Mouse (Mus musculus) natural killer cell, adult 2 months (primary cell): Measurements from ENCODE around the gene Kcng1.

Experiments used
- DNase-seq, 2 experiments: peaks; one replicate each; pipeline ENCODE4 v3.0.0; 2022; ENCODE audit warnings: low spot score in 2 of 2

Gene Kcng1

DNA sequence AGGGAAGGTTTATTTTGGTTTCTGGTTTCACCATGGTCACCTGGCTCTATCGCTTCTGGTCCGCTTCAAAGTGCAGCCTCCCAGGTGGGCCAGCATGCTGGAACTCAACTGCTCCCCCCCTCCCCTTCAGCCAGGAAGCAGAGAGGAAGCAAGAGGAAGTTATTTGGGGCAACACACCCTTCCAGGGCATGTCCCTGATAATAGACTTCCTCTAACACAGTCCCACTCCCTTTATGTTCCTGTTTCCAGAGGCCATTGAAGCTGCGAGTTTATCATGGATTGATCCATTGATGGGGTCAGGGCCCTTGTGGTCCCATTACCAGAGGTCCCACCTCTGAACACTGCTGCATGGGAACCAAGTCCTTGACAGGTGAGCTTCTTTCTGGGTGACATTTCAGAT is 21.4 kb downstream of the Kcng1 start:
- DNase-seq = no peak

DNA sequence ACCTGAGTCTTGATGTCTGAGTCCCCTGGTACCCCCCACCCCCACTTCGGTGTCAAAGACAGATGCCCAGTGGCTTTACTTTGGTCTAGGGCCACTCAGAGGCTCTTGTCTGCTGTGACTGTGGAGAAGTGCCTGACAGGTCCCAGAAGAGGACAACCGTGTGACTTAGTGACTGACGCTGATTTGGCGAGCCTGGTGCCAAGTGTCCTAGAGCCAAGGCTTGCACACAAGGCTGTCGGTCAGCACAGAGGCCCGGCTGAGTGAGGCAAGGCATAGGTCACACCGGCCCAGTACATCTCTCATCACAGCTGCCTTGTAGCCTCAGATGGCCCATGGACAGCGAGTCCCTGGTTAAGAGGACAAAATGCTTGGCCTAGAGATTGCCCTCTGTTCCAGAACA is 22.5 kb downstream of the Kcng1 start:
- no peak for DNase-seq

DNA sequence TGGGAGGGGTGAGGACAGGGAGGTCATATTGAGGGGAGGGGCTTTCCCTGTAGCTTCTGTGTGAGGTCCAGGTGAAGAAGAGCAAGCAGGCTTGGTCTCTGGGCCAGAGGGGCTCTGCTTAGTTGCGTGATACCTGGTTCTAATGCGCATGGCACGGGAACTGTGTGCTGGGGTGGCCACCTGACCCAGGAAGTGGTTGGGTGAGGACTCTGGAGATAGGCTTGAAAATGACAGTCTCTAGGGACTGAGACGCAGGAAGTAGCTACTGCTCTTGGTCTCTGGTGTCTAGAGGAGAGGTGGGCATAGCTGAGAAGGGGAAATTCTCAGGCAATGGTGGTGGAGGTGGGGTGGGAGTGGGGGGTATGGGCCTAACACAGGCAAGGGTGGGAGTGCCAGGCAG is 24.3 kb downstream of the Kcng1 start:
- DNase-seq = peak in 1 of 2 experiments; percentile 28

DNA sequence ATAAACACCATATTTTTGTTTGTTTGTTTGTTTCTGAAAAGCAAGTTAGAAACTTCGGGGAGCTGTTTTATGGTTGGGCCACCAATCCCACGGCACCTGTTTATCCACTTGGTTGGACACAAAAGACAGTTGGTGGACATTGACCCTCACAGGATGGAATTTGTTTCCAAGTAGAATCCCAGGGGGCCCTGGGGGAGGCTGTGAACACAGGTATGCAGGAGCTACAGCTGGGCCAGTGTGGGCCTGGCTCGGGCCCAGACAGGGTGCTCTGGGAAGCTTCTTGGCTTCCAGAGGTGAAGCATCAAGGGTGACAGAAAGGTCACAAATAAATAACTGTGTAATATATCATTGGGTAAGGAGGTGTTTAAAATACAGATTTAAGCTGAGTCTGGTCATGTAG is 25.0 kb downstream of the Kcng1 start:
- no peak for DNase-seq

DNA sequence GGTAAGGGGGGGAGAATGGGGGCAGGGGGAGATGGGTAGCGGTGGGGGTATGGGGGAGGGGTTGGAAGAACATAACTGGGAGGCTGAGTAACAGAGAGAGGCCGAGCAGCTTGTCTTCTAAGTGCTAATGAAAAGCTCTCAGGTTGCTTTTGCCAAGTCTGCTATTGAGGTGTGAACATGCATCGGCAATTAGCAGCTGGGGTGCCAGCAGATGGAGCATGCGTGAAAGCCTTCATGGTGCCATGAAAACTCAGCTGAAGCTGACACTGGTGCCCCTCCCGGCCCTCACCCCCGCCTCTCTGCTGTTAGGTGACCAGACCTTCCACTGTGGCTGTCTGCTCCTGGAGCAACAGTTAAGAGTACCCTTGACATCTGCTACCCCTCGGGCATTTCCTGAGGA is 27.7 kb downstream of the Kcng1 start:
- DNase-seq = no peak

DNA sequence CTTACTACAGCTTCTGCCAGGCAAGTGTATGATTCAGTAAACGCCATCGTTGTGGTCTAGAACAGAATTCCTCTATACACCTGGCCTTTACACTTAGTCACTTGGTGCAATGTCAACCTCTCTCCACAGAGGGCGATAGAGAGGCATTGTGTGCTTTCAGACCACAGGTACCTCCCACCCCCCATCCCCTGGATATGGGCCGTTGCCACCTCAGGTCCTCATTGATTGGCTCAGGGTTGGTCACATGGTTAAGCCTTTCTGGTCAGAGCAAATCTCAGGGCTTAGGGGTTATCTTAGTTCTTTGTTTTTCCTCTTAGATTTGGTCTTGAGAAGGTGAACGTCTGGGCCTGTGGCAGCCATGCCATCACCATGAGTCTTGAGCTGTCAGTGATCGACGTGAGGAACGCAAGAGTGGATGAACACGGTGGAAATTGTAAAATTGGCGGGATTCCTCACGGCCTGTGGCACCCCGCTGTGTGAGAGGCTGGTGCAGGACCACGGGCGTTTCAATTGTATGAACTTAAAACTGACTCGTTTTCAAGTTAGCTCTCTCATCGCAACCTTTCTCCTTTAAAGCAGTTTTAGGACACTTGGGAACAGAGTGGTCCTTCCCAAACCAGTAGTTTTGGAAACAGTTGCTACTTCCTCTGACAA is 28.8 kb downstream of the Kcng1 start:
- DNase-seq = peak; percentile 30 to 43

DNA sequence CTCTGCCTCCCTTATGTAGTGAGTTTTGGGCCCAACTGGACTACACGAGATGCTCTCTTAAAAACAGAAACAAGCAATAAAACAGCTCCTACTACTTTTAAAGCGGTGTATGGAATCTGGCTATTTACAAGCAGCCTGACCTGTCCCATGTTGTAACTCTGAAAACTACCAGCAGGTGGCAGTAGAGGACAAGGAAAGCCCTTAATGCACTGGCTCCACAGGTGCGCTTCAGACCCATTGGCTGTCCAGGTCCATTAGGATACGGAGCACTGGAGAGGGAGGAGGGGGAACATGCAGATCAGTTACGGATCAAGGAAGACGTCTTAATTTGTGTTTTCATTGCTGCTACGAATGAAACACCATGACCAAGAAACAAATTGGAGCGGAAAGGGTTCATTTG is 31.3 kb downstream of the Kcng1 start:
- peak; percentile 79 to 84 for DNase-seq

DNA sequence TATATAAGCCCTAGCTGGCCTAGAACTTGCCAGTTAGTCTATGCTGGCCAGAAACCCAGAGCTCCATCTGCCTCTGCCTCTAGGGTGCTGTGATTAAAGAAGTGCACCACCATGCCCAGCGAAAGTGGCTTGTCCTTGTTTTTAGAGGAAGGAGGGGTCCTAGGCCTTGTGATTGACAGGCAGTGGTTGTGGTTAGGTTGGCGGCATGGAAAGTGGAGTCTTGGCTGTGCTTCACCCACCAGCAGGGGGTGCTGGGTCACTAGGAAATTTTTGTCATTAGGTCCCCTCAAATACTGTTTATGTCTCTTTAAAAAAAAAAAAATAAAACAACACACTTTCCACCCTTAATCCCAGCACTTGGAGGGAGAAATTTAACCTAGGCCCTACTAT is 32.7 kb downstream of the Kcng1 start:
- DNase-seq = peak; percentile 18 to 37

DNA sequence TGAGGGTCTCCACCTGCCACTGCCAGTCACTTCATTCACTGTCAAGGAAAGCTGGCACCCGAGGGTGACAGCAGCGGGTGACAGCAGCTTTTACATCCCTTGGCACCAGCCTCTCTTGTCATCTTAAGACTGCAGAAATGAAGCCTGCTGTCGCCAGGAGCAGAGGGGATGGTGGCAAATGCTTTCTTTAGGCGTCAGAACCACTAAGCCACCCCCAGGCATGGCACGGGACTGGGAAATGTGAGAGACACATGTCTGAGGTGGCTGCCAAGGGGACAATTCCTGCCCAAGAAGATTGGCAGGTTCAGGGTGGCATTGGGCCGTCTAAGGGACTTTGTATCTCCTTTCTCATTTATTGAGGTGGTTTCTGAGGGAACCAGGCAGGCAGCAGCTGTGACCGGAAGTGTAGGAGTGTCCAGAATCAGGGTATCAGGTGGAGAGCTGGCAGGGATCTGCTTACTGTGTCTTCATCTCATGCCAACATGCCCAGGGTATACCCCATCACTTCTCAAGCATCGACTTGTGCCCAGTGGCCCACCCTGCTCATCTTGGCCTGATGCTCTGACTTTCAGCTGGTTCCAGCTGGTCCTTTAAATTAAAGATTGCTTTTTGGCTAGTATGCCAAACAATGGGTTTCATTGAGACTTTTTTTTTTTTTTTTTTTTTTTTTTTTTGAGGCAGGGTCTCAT is 33.2 kb downstream of the Kcng1 start:
- no peak for DNase-seq

DNA sequence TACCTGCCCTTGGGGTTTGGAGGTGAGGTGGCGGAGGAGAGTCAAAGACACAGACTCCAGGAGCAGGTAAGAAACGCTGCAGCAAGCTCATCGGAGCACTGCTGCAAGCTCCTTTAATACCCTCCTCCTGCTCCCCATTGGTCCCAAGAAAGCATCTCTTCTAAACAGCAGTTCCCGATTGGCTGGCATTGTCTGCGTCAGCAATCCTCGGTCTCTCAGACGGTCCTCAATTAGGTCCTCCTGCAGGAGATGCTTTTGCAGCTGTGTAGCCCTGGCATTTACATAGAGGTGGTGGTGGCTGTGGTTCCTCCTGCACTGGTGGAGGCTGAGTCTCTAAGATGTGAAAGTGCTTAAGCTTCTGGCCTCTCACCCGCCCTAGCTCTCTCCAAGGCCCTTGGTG is 36.0 kb downstream of the Kcng1 start:
- DNase-seq = no peak

DNA sequence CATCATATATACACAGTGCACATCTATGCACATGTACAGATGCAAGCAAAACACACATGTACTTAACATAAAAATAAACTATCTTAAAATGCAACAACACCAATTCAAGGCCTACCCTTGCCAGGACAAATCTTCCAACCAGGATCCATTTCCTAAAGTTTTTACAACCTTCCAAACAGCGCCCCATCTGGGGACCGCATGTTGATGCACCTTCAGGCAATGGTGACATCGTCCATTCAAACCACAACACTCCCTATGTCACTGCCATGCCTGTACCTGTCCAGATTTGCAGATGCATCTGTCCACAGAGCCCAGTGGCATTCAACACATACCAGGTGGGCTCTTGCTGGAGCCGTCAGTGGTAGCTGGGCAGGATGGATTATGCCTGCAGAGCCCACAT is 38.3 kb downstream of the Kcng1 start:
- no peak for DNase-seq

DNA sequence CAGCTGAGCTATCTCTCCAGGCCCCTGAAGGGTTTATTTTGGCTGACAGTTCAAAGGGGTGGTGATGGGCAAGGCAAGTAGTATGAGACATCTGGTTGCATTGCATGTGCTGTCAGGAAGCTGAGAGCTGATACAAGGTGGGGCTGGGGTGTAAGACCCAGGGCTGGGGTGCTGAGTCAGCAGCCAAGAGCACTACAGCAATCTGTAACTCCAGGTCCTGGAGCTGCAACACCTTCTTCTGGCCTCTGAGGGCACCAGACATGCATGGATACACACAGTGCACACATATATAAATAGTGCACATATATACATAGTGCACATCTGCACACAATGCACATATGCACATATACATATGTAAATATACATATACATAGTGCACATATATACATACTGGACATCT is 38.7 kb downstream of the Kcng1 start:
- no peak for DNase-seq

DNA sequence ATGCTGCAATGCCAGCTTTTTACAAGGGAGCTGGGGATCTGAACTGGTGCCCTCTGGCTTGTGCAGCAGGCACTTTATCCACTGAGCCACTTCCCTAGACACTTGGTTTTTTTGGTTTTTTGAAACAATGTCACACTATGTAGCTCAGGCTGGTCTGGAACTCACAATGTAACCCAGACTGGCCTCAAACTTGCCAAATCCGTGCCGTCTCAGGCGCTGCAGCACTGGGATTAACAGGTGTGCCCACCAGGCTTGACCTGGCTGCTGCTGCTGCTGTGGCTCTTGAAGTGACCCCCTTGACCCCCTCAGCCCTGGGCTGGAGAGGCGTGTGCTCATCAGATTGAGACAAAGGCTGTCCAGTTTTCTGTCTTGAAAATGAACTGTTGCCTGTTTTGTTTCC is 43.2 kb downstream of the Kcng1 start:
- DNase-seq = no peak

DNA sequence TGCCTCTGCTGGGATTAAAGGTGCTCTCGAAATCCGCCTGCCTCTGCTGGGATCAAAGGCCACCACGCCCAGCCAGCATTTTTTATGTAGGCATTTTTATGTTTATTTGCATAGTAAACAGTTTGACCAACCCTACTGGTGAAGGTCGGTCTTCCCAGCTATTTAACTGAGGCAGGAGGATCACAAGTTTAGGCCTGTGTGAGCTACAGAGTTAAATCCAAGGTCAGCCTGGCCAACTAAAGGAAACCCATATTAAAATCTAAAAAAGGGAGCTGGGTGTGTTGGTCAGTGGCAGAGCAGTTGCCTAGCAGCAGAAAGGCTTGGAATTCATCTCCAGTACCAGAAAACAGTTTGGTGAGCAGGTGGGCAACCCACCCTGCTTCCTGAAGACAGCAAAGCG is 48.2 kb downstream of the Kcng1 start:
- DNase-seq = no peak

DNA sequence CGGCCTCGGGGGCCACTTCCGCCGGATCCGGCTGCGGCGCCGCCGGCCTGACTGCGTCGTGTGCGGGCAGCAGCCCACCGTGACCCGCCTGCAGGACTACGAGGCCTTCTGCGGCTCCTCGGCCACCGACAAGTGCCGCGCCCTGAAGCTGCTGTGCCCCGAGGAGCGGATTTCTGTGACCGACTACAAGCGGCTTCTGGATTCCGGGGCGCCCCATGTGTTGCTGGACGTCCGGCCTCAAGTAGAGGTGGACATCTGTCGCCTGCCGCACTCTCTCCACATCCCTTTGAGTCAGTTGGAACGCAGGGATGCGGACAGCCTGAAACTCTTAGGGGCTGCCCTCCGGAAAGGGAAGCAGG is 50.1 kb downstream of the Kcng1 start:
- peak in 1 of 2 experiments; percentile 26 for DNase-seq

DNA sequence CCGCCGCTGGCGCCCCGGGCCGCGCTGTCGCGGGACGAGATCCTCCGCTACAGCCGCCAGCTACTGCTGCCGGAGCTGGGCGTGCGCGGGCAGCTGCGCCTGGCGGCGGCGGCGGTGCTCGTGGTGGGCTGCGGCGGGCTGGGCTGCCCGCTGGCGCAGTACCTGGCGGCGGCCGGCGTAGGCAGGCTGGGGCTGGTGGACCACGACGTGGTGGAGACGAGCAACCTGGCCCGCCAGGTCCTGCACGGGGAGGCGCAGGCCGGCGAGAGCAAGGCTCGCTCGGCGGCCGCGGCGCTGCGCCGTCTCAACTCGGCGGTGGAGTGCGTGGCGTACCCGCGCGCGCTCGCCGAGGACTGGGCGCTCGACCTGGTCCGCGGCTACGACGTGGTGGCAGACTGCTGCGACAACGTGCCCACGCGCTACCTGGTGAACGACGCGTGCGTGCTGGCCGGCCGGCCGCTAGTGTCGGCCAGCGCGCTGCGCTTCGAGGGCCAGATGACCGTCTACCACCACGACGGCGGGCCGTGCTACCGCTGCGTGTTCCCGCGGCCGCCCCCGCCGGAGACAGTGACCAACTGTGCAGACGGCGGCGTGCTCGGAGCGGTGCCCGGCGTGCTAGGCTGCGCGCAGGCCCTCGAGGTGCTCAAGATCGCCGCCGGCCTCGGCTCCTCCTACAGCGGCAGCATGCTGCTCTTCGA is 50.6 kb downstream of the Kcng1 start:
- peak in 1 of 2 experiments; percentile 40 for DNase-seq

DNA sequence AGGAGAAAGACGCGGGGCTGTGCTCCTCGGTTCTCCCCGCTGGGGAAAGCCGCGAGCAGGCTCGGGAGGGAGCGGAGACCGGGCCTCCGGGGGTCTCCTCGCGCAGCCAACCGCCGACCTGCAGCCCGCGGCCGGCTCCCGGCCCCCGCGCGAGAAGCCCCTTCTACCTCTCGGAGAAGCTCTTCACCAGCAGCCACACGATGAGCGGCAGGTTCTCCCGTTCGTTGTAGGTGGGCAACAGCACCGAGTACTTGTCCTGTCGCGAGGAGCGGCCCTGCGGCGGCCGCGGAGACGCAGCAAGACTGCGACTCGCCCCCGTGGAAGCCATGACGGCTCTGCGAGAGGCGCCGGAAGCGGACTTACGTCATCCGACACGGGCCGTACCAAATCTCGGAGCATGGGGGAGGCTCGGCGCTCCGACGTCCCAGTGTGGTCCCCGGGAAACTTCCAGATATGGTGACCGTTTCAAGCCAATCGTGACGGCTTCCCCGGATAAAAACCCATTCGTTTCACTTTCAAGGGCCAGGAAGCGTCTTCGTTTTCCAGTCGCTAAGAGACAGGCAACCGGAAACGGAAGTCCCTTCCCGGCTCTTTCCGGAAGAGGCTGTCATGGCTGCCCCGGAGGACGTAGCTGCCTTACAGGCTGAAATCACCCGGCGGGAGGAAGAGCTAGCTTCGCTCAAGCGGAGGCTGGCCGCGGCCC is 51.4 kb downstream of the Kcng1 start, which contains the start of the genes Gm20716, Dpm1 and Mocs3:
Gene Gm20716 (minus strand): TSS at position 339 of the 703 bp plus-strand sequence.
Gene Dpm1 (minus strand): TSS at position 566 of the 703 bp plus-strand sequence.
Gene Mocs3 (plus strand): TSS at position 597 of the 703 bp plus-strand sequence.
- DNase-seq = peak; percentile 85 to 87

DNA sequence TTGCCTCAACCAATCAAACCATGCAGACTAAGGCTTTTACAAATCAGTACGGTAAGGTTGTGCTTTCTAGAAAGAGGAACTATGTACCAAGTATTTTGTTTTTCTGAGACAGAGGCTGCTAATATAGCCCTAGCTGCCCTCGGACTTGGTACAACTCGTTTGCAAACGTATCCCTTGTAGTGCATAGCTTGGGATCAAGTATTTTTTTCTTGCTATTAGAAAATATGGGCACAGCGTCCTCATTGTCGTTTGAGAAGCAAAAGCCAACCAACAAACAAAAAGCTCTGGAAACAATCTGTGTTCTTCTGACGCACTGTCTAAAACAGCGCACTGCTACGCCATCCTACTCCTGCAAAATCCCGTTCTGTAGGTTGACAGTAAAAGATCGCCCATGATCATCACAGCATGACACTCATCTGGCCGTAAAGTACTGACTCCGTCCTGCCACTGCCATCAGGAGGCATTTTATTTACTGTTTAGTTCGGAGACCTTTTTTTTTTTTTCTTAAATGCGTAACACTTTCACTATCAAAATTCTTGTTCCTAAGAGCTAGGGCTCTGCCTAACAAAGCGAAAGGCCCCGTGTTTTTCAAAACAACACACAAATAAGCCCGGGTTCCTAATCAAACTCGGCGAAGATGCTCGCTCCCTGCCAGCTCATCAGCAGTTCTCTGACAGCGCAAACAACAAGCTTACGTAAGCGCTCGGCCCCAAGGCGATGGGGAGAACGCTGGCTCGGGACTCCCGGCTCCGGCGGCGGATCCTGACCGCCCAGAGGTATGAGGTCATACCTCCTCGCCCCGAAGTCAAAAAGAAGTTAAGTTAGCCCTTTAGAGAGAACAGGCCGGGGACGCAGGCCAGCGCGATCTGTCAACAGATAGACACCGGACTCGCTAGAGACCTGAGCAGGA is 52.2 kb downstream of the Kcng1 start:
- DNase-seq = peak in 1 of 2 experiments; percentile 50

DNA sequence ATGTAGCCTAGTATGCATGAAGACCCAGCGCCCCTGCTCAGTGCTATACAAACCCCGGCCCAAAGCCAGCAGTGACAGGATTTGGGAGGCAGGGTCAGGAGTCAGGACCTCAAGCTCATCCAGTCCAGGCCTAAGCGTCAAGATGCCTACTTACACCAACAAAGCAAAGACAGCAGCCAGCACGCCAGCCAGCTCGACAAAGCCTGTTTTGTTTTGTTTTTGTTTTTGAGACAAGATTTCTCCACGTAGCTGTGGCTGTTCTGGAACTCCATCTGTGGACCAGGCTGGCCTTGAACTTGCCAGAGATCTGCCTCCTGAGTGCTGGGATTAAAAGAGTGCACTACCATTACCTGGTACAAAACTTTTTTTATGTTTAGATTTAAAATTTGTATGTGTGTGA is 58.2 kb downstream of the Kcng1 start:
- DNase-seq = no peak

DNA sequence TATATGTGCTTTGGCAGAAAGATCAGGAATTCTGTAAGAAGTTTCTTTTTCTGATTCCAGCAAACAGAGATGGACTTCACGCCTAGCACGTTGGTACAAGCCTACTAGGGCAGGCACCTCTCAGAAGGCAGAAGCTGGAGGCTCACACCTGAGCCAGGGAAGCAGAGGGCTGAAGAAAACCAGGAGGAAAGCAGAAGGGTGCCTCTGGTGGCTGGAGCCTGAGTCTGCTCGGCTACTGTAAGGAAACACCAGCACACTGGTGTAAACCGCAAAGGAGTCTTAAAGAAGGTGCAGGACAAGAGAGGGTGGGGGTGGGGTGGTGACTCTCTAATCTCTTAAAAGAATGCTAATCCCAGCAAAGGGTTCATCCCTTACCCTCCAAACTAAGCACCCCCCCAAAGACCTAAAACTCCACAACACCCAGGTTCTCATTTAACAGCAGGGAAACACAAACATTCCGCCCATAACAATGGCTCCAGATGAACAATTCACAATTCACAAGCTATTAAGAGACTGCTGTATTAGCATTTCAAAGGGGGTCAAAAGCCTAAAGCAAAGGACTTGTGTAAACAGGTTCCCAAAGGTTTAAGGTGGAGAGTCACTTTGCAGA is 67.6 kb downstream of the Kcng1 start:
- DNase-seq = no peak
